Mouse (Mus musculus) brown adipose tissue, adult 24 weeks (tissue): ENCODE results near the gene Hormad2. TPM values are rescaled to one million over a fixed set of nuclear protein-coding genes. Genes with fewer than 3 reads are reported as not detected.
A peak's percentile ranks its signal among the peaks of the same experiment; 100 is the strongest.

Experiments used
- H3K27ac ChIP-seq: fragments of 200-500 bp; replicated peaks from 2 replicates; pipeline ENCODE4 v1.5.1; 2012; ENCODE audit warnings: low read depth, mild to moderate bottlenecking, low read length
- H3K4me1 ChIP-seq: fragments of 200-500 bp; 2 replicates; pipeline ENCODE4 v1.6.1; 2012; ENCODE audit warnings: low read length, mixed read lengths; ENCODE audit not compliant: control insufficient read depth, insufficient read depth, insufficient read length
- H3K4me3 ChIP-seq: fragments of 200-500 bp; 2 replicates; pipeline ENCODE4 v1.5.1; 2012; ENCODE audit warnings: low read depth, mild to moderate bottlenecking, low read length, moderate library complexity; ENCODE audit not compliant: insufficient read depth
- polyA plus RNA-seq: library from polyadenylated mRNA; stranded (reverse); fragments of >200 nt; gene quantifications from 2 replicates; pipeline ENCODE4 v1.2.4, GENCODE M21; 2012; ENCODE audit not compliant: missing spikeins, insufficient read depth, insufficient read length

The Hormad2 gene
- polyA plus RNA-seq = not detected in 2 replicates

GRCm38 (mm10) chr11:4440978-4441377 is at the start of gene Hormad2:
TSS of gene Hormad2 (minus strand) at chr11:4441105.
- no peak within 1 kb of the TSS for H3K4me3 ChIP-seq
- H3K4me1 ChIP-seq = no peaks in the 10 kb centered on the region
- no peak within 1 kb of the TSS for H3K27ac ChIP-seq

- Histone ChIP-seq H3K27ac (no peak overlapping the region), H3K4me3 (no peak overlapping the region), H3K4me1 (no peaks in the 10 kb centered on the region)
These were observed 48.3 kb upstream of the Hormad2 start for GRCm38 (mm10) chr11:4489207-4489606.

- Histone ChIP-seq H3K4me3 (no peak overlapping the region), H3K27ac (no peak overlapping the region), H3K4me1 (no peaks in the 10 kb centered on the region)
These were observed 47.9 kb upstream of the Hormad2 start for GRCm38 (mm10) chr11:4488798-4489197.

GRCm38 (mm10) chr11:4488367-4488766 is 47.5 kb upstream of the Hormad2 start:
- Histone ChIP-seq H3K4me1 (no peaks in the 10 kb centered on the region), H3K4me3 (no peak overlapping the region)

GRCm38 (mm10) chr11:4487401-4487965 is 46.6 kb upstream of the Hormad2 start:
- Histone ChIP-seq H3K4me1 (no peaks in the 10 kb centered on the region), H3K4me3 (no peak overlapping the region), H3K27ac (no peak overlapping the region)

More at GRCm38 (mm10) chr11:4488367-4488766, 47.5 kb upstream of the Hormad2 start:
- no peak overlapping the region for H3K27ac ChIP-seq

GRCm38 (mm10) chr11:4484541-4484940 is 43.6 kb upstream of the Hormad2 start:
- Histone ChIP-seq H3K27ac (no peak overlapping the region), H3K4me3 (no peak overlapping the region), H3K4me1 (no peaks in the 10 kb centered on the region)

- Histone ChIP-seq H3K27ac (no peak overlapping the region), H3K4me3 (no peak overlapping the region), H3K4me1 (no peaks in the 10 kb centered on the region)
These were observed 41.7 kb upstream of the Hormad2 start for GRCm38 (mm10) chr11:4482641-4483040.

GRCm38 (mm10) chr11:4476184-4476697 is 35.3 kb upstream of the Hormad2 start:
- Histone ChIP-seq H3K4me3 (no peak overlapping the region), H3K4me1 (no peaks in the 10 kb centered on the region; the same call in 1 of the 2 replicates), H3K27ac (no peak overlapping the region)

- no peak overlapping the region for H3K4me3 ChIP-seq
- H3K4me1 ChIP-seq = no peaks in the 10 kb centered on the region; the same call in 1 of the 2 replicates
- no peak overlapping the region for H3K27ac ChIP-seq
These were observed 31.7 kb upstream of the Hormad2 start for GRCm38 (mm10) chr11:4472464-4473179.

GRCm38 (mm10) chr11:4471734-4472133 is 30.8 kb upstream of the Hormad2 start:
- no peak overlapping the region for H3K27ac ChIP-seq
- H3K4me1 ChIP-seq = peaks cover 2% of the 10 kb centered on the region; the same call in 1 of the 2 replicates

GRCm38 (mm10) chr11:4471251-4471650 is 30.3 kb upstream of the Hormad2 start:
- Histone ChIP-seq H3K4me3 (no peak overlapping the region), H3K27ac (no peak overlapping the region), H3K4me1 (peaks cover 5% of the 10 kb centered on the region; the same call in 1 of the 2 replicates)

More at GRCm38 (mm10) chr11:4471734-4472133, 30.8 kb upstream of the Hormad2 start:
- H3K4me3 ChIP-seq = no peak overlapping the region

- Histone ChIP-seq H3K4me3 (no peak overlapping the region), H3K4me1 (peaks cover 14% of the 10 kb centered on the region; the same call in 1 of the 2 replicates), H3K27ac (no peak overlapping the region)
These were observed 28.2 kb upstream of the Hormad2 start for GRCm38 (mm10) chr11:4469091-4469490.

GRCm38 (mm10) chr11:4467436-4467835 is 26.5 kb upstream of the Hormad2 start:
- Histone ChIP-seq H3K4me1 (peaks cover 14% of the 10 kb centered on the region; the same call in 1 of the 2 replicates), H3K4me3 (no peak overlapping the region), H3K27ac (no peak overlapping the region)

- Histone ChIP-seq H3K4me1 (peaks cover 14% of the 10 kb centered on the region; the same call in 1 of the 2 replicates), H3K27ac (peak overlapping the region; percentile 72), H3K4me3 (no peak overlapping the region)
These were observed 25.3 kb upstream of the Hormad2 start for GRCm38 (mm10) chr11:4466191-4466590.

GRCm38 (mm10) chr11:4464616-4465015 is 23.7 kb upstream of the Hormad2 start:
- no peak overlapping the region for H3K27ac ChIP-seq
- H3K4me3 ChIP-seq = no peak overlapping the region
- H3K4me1 ChIP-seq = peaks cover 14% of the 10 kb centered on the region; the same call in 1 of the 2 replicates
